Mouse (Mus musculus) megakaryocyte progenitor cell, adult 5-6 weeks (primary cell): ENCODE results near the gene Alpl. TPM values are rescaled to one million over a fixed set of nuclear protein-coding genes. Genes with fewer than 3 reads are reported as not detected.

Experiments
- ATAC-seq: replicated peaks from 2 replicates; pipeline ENCODE4 v1.8.0; 2016; ENCODE audit warnings: mild to moderate bottlenecking, moderate TSS enrichment, inconsistent platforms; ENCODE audit not compliant: poor library complexity
- total RNA-seq, 2 experiments: library from RNA; stranded (forward) in 1 of 2; stranded (reverse) in 1 of 2; fragments of 157-497, 149-512 nt in 1 of 2; fragments of 200-1000 nt in 1 of 2; gene quantifications; 2 replicates each; pipeline versions ENCODE4 v1.2.3 to v1.2.4; 2015 to 2017

Gene Alpl
- total RNA-seq, 2 experiments from 2014 or later, result not detected

- ATAC-seq, result no peak
Observed at GRCm38 (mm10) chr4:137740350-137740749, 55.8 kb downstream of the Alpl start.

GRCm38 (mm10) chr4:137739151-137739923 is 56.8 kb downstream of the Alpl start:
- peak; percentile 54; the same call in 1 of the 2 replicates for ATAC-seq

- ATAC-seq, result no peak
Observed at GRCm38 (mm10) chr4:137737760-137738159, 58.4 kb downstream of the Alpl start.

GRCm38 (mm10) chr4:137736220-137736701 is 59.9 kb downstream of the Alpl start:
- ATAC-seq, result no peak

GRCm38 (mm10) chr4:137733459-137733858 is 62.7 kb downstream of the Alpl start:
- ATAC-seq, result no peak

- no peak for ATAC-seq
Observed at GRCm38 (mm10) chr4:137732962-137733361, 63.2 kb downstream of the Alpl start.

GRCm38 (mm10) chr4:137732361-137732760 is 63.8 kb downstream of the Alpl start:
- ATAC-seq, result no peak

GRCm38 (mm10) chr4:137731891-137732290 is 64.3 kb downstream of the Alpl start:
- ATAC-seq, result no peak

GRCm38 (mm10) chr4:137730757-137731156 is 65.4 kb downstream of the Alpl start:
- no peak for ATAC-seq

- ATAC-seq, result peak; percentile 89
Observed at GRCm38 (mm10) chr4:137730134-137730533, 66.0 kb downstream of the Alpl start.

- no peak for ATAC-seq
Observed at GRCm38 (mm10) chr4:137729155-137729855, 66.9 kb downstream of the Alpl start.

GRCm38 (mm10) chr4:137728399-137729154 is 67.6 kb downstream of the Alpl start:
- ATAC-seq, result no peak

GRCm38 (mm10) chr4:137727506-137728187 is 68.5 kb downstream of the Alpl start:
- 0 out of 2 replicates have a peak, but pooled peaks have one; percentile 3 for ATAC-seq

- ATAC-seq, result no peak
Observed at GRCm38 (mm10) chr4:137726739-137727505, 69.3 kb downstream of the Alpl start.

GRCm38 (mm10) chr4:137725541-137726145 is 70.5 kb downstream of the Alpl start:
- no peak for ATAC-seq

- peak; percentile 80 for ATAC-seq
Observed at GRCm38 (mm10) chr4:137724766-137725165, 71.4 kb downstream of the Alpl start.

- ATAC-seq, result peak; percentile 21; the same call in 1 of the 2 replicates
Observed at GRCm38 (mm10) chr4:137724212-137724611, 72.0 kb downstream of the Alpl start.

GRCm38 (mm10) chr4:137723527-137723926 is 72.7 kb downstream of the Alpl start:
- no peak for ATAC-seq

- peak; percentile 64 for ATAC-seq
Observed at GRCm38 (mm10) chr4:137722692-137723427, 73.3 kb downstream of the Alpl start.
